Mouse (Mus musculus) hindbrain, embryonic 13.5 days (tissue): Measurements from ENCODE around the gene Rbm18. TPM values are rescaled to one million over a fixed set of nuclear protein-coding genes. Genes with fewer than 3 reads are reported as not detected.

Experiments
- ATAC-seq: fragments of 200-750 bp; cut with Nextera tagmentation; 2 replicates; pipeline ENCODE4 v1.8.0; 2017; ENCODE audit warnings: moderate TSS enrichment; ENCODE audit not compliant: low FRiP score
- H3K27ac ChIP-seq: fragments of 300-500 bp; sonication (generic); 2 replicates; pipeline ENCODE4 v1.5.1; 2015; ENCODE audit warnings: inconsistent platforms, mild to moderate bottlenecking, moderate library complexity
- H3K27me3 ChIP-seq: fragments of 300-500 bp; sonication (generic); 2 replicates; pipeline ENCODE4 v1.6.1; 2015; ENCODE audit warnings: mild to moderate bottlenecking, inconsistent platforms
- H3K36me3 ChIP-seq: fragments of 300-500 bp; sonication (generic); 2 replicates; pipeline ENCODE4 v1.6.1; 2015; ENCODE audit warnings: mild to moderate bottlenecking, inconsistent platforms
- H3K4me1 ChIP-seq: fragments of 300-500 bp; sonication (generic); replicated peaks from 2 replicates; pipeline ENCODE4 v1.6.1; 2015; ENCODE audit warnings: inconsistent platforms
- H3K4me2 ChIP-seq: fragments of 300-500 bp; sonication (generic); 2 replicates; pipeline ENCODE4 v1.6.1; 2015; ENCODE audit warnings: inconsistent platforms, mild to moderate bottlenecking, moderate library complexity
- H3K4me3 ChIP-seq: fragments of 300-500 bp; sonication (generic); 2 replicates; pipeline ENCODE4 v1.5.1; 2015; ENCODE audit warnings: mild to moderate bottlenecking, inconsistent platforms
- H3K9ac ChIP-seq: fragments of 300-500 bp; sonication (generic); 2 replicates; pipeline ENCODE4 v1.6.1; 2015; ENCODE audit warnings: mild to moderate bottlenecking, inconsistent platforms
- H3K9me3 ChIP-seq: fragments of 300-500 bp; sonication (generic); 2 replicates; pipeline ENCODE4 v1.6.1; 2016; ENCODE audit warnings: inconsistent platforms
- WGBS: fragments of 180-500 bp; shearing (Covaris S2); methylation state at CpG from one replicate; pipeline ENCODE4 v1.1.7; 2015; 5-methylcytosine and 5-hydroxymethylcytosine counted together
- polyA plus RNA-seq: library from polyadenylated mRNA; unstranded; fragments of >200 nt; fragmentation: Nextera tagmentation; extraction: Ambion mirVana; gene quantifications from 2 replicates; pipeline ENCODE4 v1.2.1, GENCODE M21; 2015

Gene Rbm18
- polyA plus RNA-seq, 1 experiment from 2014 or later: 142 TPM

GRCm38 (mm10) chr2:36103069-36103554, 33.5 kb downstream of the Rbm18 start:
- Histone ChIP-seq H3K4me3 (0 out of 2 replicates have a peak overlapping the region, but pooled peaks have one; percentile 34), H3K9me3 (no peaks in the 10 kb centered on the region), H3K4me1 (peaks cover 34% of the 10 kb centered on the region), H3K36me3 (no peaks in the 10 kb centered on the region), H3K4me2 (peak overlapping the region; percentile 40; the same call in 1 of the 2 replicates), H3K9ac (no peak overlapping the region), H3K27me3 (peaks cover 99% of the 10 kb centered on the region), H3K27ac (no peak overlapping the region)
- under 1% methylated on average over 21 of the region's 21 CpGs for WGBS
- no peak for ATAC-seq

- no peak for ATAC-seq
- 3% methylated on average over 21 of the region's 21 CpGs for WGBS
These were observed 34.0 kb downstream of the Rbm18 start for GRCm38 (mm10) chr2:36102559-36102946.

DNA sequence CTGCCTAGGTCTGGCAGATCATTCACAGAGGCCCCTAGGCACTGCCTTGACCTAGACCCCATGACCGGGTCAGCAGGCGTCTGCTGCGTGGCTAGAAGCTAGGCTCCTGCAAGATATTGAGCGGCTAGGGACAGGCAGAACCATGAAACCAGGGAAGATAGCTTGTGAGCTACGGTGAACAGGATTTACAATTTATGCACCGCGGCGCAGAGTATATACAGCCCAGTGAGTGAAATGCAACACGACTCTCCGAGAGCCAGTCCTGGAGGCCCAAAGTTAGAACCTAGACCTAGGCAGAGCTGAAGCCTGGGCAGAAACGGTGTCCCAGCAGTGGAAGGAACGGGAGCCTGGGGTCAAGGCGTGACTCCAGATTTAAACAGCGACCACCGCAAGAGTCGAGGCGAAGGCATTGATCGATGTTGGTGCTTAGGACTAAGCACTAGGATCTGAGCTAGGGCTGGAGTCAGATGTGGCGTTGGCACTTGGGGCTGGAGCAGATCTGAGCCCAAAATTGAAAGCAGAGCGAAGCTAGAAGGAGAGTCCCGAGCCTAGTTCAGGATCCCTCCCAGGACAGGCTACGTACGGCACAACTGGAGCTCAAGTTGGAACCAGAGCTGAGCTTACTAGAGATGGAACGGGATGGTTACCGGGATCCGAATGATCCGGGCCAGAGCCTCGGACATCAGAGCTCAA, 34.6 kb downstream of the Rbm18 start:
- Histone ChIP-seq H3K4me2 (0 out of 2 replicates have a peak overlapping the region, but pooled peaks have one; percentile 13), H3K9ac (peak overlapping the region; percentile 49; the same call in 1 of the 2 replicates), H3K4me3 (no peak overlapping the region), H3K27ac (no peak overlapping the region), H3K27me3 (peaks cover 99% of the 10 kb centered on the region), H3K9me3 (no peaks in the 10 kb centered on the region), H3K4me1 (peaks cover 34% of the 10 kb centered on the region), H3K36me3 (no peaks in the 10 kb centered on the region)
- 3% methylated on average over 28 of the region's 28 CpGs for WGBS
- no peak for ATAC-seq

More at GRCm38 (mm10) chr2:36102559-36102946, 34.0 kb downstream of the Rbm18 start:
- peaks cover 34% of the 10 kb centered on the region for H3K4me1 ChIP-seq
- H3K4me2 ChIP-seq: 0 out of 2 replicates have a peak overlapping the region, but pooled peaks have one; percentile 13
- H3K27me3 ChIP-seq: peaks cover 99% of the 10 kb centered on the region
- H3K9me3 ChIP-seq: no peaks in the 10 kb centered on the region
- no peak overlapping the region for H3K4me3 ChIP-seq
- no peak overlapping the region for H3K27ac ChIP-seq
- peak overlapping the region; percentile 49; the same call in 1 of the 2 replicates for H3K9ac ChIP-seq
- no peaks in the 10 kb centered on the region for H3K36me3 ChIP-seq

GRCm38 (mm10) chr2:36099739-36100138, 36.8 kb downstream of the Rbm18 start:
- H3K9me3 ChIP-seq: no peaks in the 10 kb centered on the region
- peaks cover 25% of the 10 kb centered on the region for H3K4me1 ChIP-seq
- no peak overlapping the region for H3K4me2 ChIP-seq
- no peak overlapping the region for H3K4me3 ChIP-seq
- H3K27me3 ChIP-seq: peaks cover 99% of the 10 kb centered on the region
- 7% methylated on average over 6 of the region's 6 CpGs for WGBS
- no peak overlapping the region for H3K27ac ChIP-seq
- no peak for ATAC-seq
- H3K36me3 ChIP-seq: no peaks in the 10 kb centered on the region
- no peak overlapping the region for H3K9ac ChIP-seq

- Histone ChIP-seq H3K36me3 (no peaks in the 10 kb centered on the region), H3K27ac (no peak overlapping the region), H3K9ac (no peak overlapping the region), H3K4me2 (no peak overlapping the region), H3K4me3 (no peak overlapping the region), H3K9me3 (no peaks in the 10 kb centered on the region), H3K27me3 (peaks cover 100% of the 10 kb centered on the region), H3K4me1 (peaks cover 14% of the 10 kb centered on the region)
- ATAC-seq: no peak
- WGBS: 4% methylated on average over 5 of the region's 5 CpGs
These were observed 38.6 kb downstream of the Rbm18 start for GRCm38 (mm10) chr2:36098021-36098420.

DNA sequence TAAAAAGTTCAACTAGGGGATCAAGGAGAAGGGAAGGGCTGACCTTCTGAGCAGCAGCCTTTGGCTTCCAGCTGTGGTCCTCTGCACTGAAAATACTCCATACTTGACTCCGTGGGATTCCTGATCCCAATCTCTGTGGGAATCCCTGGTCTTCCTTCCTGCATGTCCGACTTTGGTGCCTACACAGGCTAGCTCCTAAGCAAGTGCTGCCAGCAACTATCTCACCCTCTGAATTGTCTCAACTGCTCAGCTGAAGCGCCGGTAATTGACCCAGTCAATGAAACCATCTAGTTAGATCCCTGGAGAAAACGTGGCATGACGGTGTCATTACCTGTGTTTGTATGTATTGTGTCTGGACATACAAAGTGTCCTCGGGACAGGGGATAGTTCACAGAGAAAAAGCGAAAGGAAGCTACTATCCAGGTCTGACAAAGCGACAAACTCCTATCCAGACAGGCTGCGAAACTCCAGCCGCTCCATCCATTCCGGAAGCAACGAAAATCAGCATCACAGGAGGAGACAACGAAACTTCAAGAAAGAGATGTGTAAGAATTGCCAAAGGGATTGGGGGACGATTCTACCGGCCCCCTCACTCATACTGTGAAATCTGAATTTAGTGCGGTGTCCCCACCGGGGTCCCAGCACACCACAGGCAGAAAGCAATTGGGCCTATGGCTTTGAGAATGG, 39.3 kb downstream of the Rbm18 start:
- Histone ChIP-seq H3K27me3 (peaks cover 100% of the 10 kb centered on the region), H3K4me2 (no peak overlapping the region), H3K36me3 (no peaks in the 10 kb centered on the region), H3K4me3 (no peak overlapping the region), H3K9ac (no peak overlapping the region), H3K9me3 (no peaks in the 10 kb centered on the region), H3K4me1 (peaks cover 7% of the 10 kb centered on the region), H3K27ac (no peak overlapping the region)
- 3% methylated on average over 18 of the region's 18 CpGs for WGBS
- no peak for ATAC-seq

GRCm38 (mm10) chr2:36093914-36094475, 42.6 kb downstream of the Rbm18 start:
- 8% methylated on average over 31 of the region's 31 CpGs for WGBS
- Histone ChIP-seq H3K9ac (no peak overlapping the region), H3K27me3 (peaks cover 100% of the 10 kb centered on the region), H3K27ac (no peak overlapping the region), H3K36me3 (no peaks in the 10 kb centered on the region), H3K4me1 (peaks cover 19% of the 10 kb centered on the region), H3K4me2 (no peak overlapping the region), H3K9me3 (no peaks in the 10 kb centered on the region), H3K4me3 (0 out of 2 replicates have a peak overlapping the region, but pooled peaks have one; percentile 12)
- ATAC-seq: no peak

GRCm38 (mm10) chr2:36093301-36093700, 43.3 kb downstream of the Rbm18 start:
- Histone ChIP-seq H3K4me1 (peaks cover 19% of the 10 kb centered on the region), H3K4me2 (no peak overlapping the region), H3K27ac (no peak overlapping the region), H3K4me3 (no peak overlapping the region), H3K9me3 (no peaks in the 10 kb centered on the region), H3K27me3 (peaks cover 100% of the 10 kb centered on the region), H3K9ac (no peak overlapping the region), H3K36me3 (no peaks in the 10 kb centered on the region)
- 16% methylated on average over 7 of the region's 7 CpGs for WGBS
- ATAC-seq: no peak

- H3K9ac ChIP-seq: no peak overlapping the region
- no peak overlapping the region for H3K4me2 ChIP-seq
- peaks cover 100% of the 10 kb centered on the region for H3K27me3 ChIP-seq
- no peak for ATAC-seq
- WGBS: 1% methylated on average over 4 of the region's 4 CpGs
- H3K36me3 ChIP-seq: no peaks in the 10 kb centered on the region
- no peak overlapping the region for H3K27ac ChIP-seq
- H3K4me1 ChIP-seq: peaks cover 19% of the 10 kb centered on the region
- no peaks in the 10 kb centered on the region for H3K9me3 ChIP-seq
- no peak overlapping the region for H3K4me3 ChIP-seq
These were observed 43.8 kb downstream of the Rbm18 start for GRCm38 (mm10) chr2:36092748-36093147.

GRCm38 (mm10) chr2:36090853-36091741, 45.5 kb downstream of the Rbm18 start:
- peak overlapping the region; percentile 65 for H3K4me2 ChIP-seq
- peaks cover 19% of the 10 kb centered on the region for H3K4me1 ChIP-seq
- H3K27me3 ChIP-seq: peaks cover 100% of the 10 kb centered on the region
- peak overlapping the region; percentile 41 for H3K4me3 ChIP-seq
- WGBS: 3% methylated on average over 70 of the region's 70 CpGs
- peak; percentile 71 for ATAC-seq
- H3K36me3 ChIP-seq: no peaks in the 10 kb centered on the region
- H3K9ac ChIP-seq: no peak overlapping the region
- H3K27ac ChIP-seq: no peak overlapping the region
- no peaks in the 10 kb centered on the region for H3K9me3 ChIP-seq

- Histone ChIP-seq H3K27me3 (peaks cover 93% of the 10 kb centered on the region), H3K4me3 (no peak overlapping the region), H3K9me3 (no peaks in the 10 kb centered on the region), H3K27ac (no peak overlapping the region), H3K4me2 (no peak overlapping the region), H3K36me3 (no peaks in the 10 kb centered on the region), H3K4me1 (peaks cover 18% of the 10 kb centered on the region), H3K9ac (no peak overlapping the region)
- 42% methylated on average over 3 of the region's 3 CpGs for WGBS
- no peak for ATAC-seq
These were observed 47.4 kb downstream of the Rbm18 start for GRCm38 (mm10) chr2:36089190-36089589.
